Mouse (Mus musculus) E14TG2a.4 (cell line): ENCODE data around the gene Rnase12.

ENCODE experiments used
- CTCF ChIP-seq: conservative IDR thresholded peaks from 2 replicates; pipeline ENCODE4 v1.5.1; 2014; ENCODE audit warnings: low read length
- POU5F1 ChIP-seq: IDR thresholded peaks from 2 replicates; pipeline ENCODE4 v1.6.1; 2014; ENCODE audit warnings: low read length, borderline replicate concordance

GRCm38 (mm10) chr14:51035206-51035605 lies 22.3 kb downstream of the Rnase12 start:
- TF ChIP-seq CTCF (no peak), POU5F1 (no peak)
